Mouse (Mus musculus): ENCODE data around the gene Olfr342. TPM values are rescaled to one million over a fixed set of nuclear protein-coding genes. Genes with fewer than 3 reads are reported as not detected.

Olfr342 gene
- polyA plus RNA-seq (2015; fragmentation: Nextera tagmentation; extraction: Ambion mirVana): not detected in 2 replicates

- H3K27me3 ChIP-seq (ENCODE audit: insufficient read depth, low read length): no peaks in the 10 kb centered on the region
- H3K36me3 ChIP-seq (replicated peaks; ENCODE audit: insufficient read depth, low read length): no peaks in the 10 kb centered on the region
- H3K9ac ChIP-seq (replicated peaks): no peak within 1 kb of the TSS
- no peak within 1 kb of the TSS for H3K4me2 ChIP-seq (ENCODE audit: low read depth, low read length)
- no peak for DNase-seq
- no peak for ATAC-seq
- H3K4me1 ChIP-seq (ENCODE audit: insufficient read depth): no peaks in the 10 kb centered on the region
- no peak for TF ChIP-seq EP300 (IDR thresholded peaks at IDR 0.05; ENCODE audit: low read depth)
- TF ChIP-seq CTCF (IDR thresholded peaks at IDR 0.05; ENCODE audit: low read depth): no peak
- H3K9me3 ChIP-seq (ENCODE audit: low read length): no peaks in the 10 kb centered on the region
- no peak within 1 kb of the TSS for H3K27ac ChIP-seq (ENCODE audit: low read depth)
- no peak within 1 kb of the TSS for H3K4me3 ChIP-seq (ENCODE audit: low read depth, low read length)
- WGBS (ENCODE audit: insufficient replicate concordance): 65% methylated on average over 3 of the region's 3 CpGs
Observed at GRCm38 (mm10) chr2:36524698-36525097, at the start of gene Olfr342. Gene Olfr342, plus strand, starts transcription at chr2:36524998.

GRCm38 (mm10) chr2:36482368-36482767 is 42.4 kb upstream of the Olfr342 start, which contains the start of gene Olfr341:
Gene Olfr341, minus strand, starts transcription at chr2:36482468.
- no peak for TF ChIP-seq EP300 (IDR thresholded peaks at IDR 0.05; ENCODE audit: low read depth)

GRCm38 (mm10) chr2:36565156-36565555 is 40.4 kb downstream of the Olfr342 start:
- H3K27ac ChIP-seq (ENCODE audit: low read depth): no peak overlapping the region
- no peak overlapping the region for H3K4me2 ChIP-seq (ENCODE audit: low read depth, low read length)
- H3K4me1 ChIP-seq (ENCODE audit: insufficient read depth): no peaks in the 10 kb centered on the region
- no peak overlapping the region for H3K4me3 ChIP-seq (ENCODE audit: low read depth, low read length)
- no peak for ATAC-seq
- DNase-seq: no peak
- H3K9ac ChIP-seq (replicated peaks): no peak overlapping the region
- TF ChIP-seq EP300 (IDR thresholded peaks at IDR 0.05; ENCODE audit: low read depth) (no peak), CTCF (IDR thresholded peaks at IDR 0.05; ENCODE audit: low read depth) (no peak)
- no peaks in the 10 kb centered on the region for H3K27me3 ChIP-seq (ENCODE audit: insufficient read depth, low read length)
- H3K36me3 ChIP-seq (replicated peaks; ENCODE audit: insufficient read depth, low read length): no peaks in the 10 kb centered on the region
- no peaks in the 10 kb centered on the region for H3K9me3 ChIP-seq (ENCODE audit: low read length)

More at GRCm38 (mm10) chr2:36482368-36482767, 42.4 kb upstream of the Olfr342 start, which contains the start of gene Olfr341:
- no peaks in the 10 kb centered on the region for H3K9me3 ChIP-seq (ENCODE audit: low read length)
- no peak within 1 kb of the TSS for H3K27ac ChIP-seq (ENCODE audit: low read depth)
- H3K36me3 ChIP-seq (replicated peaks; ENCODE audit: insufficient read depth, low read length): no peaks in the 10 kb centered on the region
- DNase-seq: no peak
- no peaks in the 10 kb centered on the region for H3K4me1 ChIP-seq (ENCODE audit: insufficient read depth)
- H3K4me2 ChIP-seq (ENCODE audit: low read depth, low read length): no peak within 1 kb of the TSS
- H3K27me3 ChIP-seq (ENCODE audit: insufficient read depth, low read length): no peaks in the 10 kb centered on the region
- no peak for ATAC-seq
- H3K4me3 ChIP-seq (ENCODE audit: low read depth, low read length): no peak within 1 kb of the TSS
- H3K9ac ChIP-seq (replicated peaks): no peak within 1 kb of the TSS

GRCm38 (mm10) chr2:36566362-36566761 is 41.6 kb downstream of the Olfr342 start, which contains the start of gene Olfr344:
Gene Olfr344, plus strand, starts transcription at chr2:36566662.
- 70% methylated on average over 1 of the region's 1 CpGs for WGBS (ENCODE audit: insufficient replicate concordance)
- no peak for DNase-seq
- Histone ChIP-seq H3K4me2 (ENCODE audit: low read depth, low read length) (no peak within 1 kb of the TSS), H3K27ac (ENCODE audit: low read depth) (no peak within 1 kb of the TSS), H3K27me3 (ENCODE audit: insufficient read depth, low read length) (no peaks in the 10 kb centered on the region), H3K4me1 (ENCODE audit: insufficient read depth) (no peaks in the 10 kb centered on the region), H3K9me3 (ENCODE audit: low read length) (no peaks in the 10 kb centered on the region), H3K4me3 (ENCODE audit: low read depth, low read length) (no peak within 1 kb of the TSS), H3K36me3 (replicated peaks; ENCODE audit: insufficient read depth, low read length) (no peaks in the 10 kb centered on the region), H3K9ac (replicated peaks) (no peak within 1 kb of the TSS)
- TF ChIP-seq CTCF (IDR thresholded peaks at IDR 0.05; ENCODE audit: low read depth) (no peak), EP300 (IDR thresholded peaks at IDR 0.05; ENCODE audit: low read depth) (no peak)
- ATAC-seq: no peak

- Histone ChIP-seq H3K9me3 (ENCODE audit: low read length) (no peaks in the 10 kb centered on the region), H3K36me3 (replicated peaks; ENCODE audit: insufficient read depth, low read length) (no peaks in the 10 kb centered on the region), H3K4me2 (ENCODE audit: low read depth, low read length) (no peak overlapping the region), H3K27ac (ENCODE audit: low read depth) (no peak overlapping the region), H3K4me3 (ENCODE audit: low read depth, low read length) (no peak overlapping the region), H3K27me3 (ENCODE audit: insufficient read depth, low read length) (no peaks in the 10 kb centered on the region), H3K4me1 (ENCODE audit: insufficient read depth) (no peaks in the 10 kb centered on the region), H3K9ac (replicated peaks) (no peak overlapping the region)
- no peak for TF ChIP-seq EP300 (IDR thresholded peaks at IDR 0.05; ENCODE audit: low read depth)
- no peak for TF ChIP-seq CTCF (IDR thresholded peaks at IDR 0.05; ENCODE audit: low read depth)
- ATAC-seq (no peak), DNase-seq (no peak)
Observed at GRCm38 (mm10) chr2:36567022-36567421, 42.2 kb downstream of the Olfr342 start.

- WGBS (ENCODE audit: insufficient replicate concordance): 90% methylated on average over 3 of the region's 3 CpGs
Observed at GRCm38 (mm10) chr2:36567845-36568244, 43.0 kb downstream of the Olfr342 start.

More at GRCm38 (mm10) chr2:36567845-36568244, 43.0 kb downstream of the Olfr342 start:
- no peaks in the 10 kb centered on the region for H3K36me3 ChIP-seq (replicated peaks; ENCODE audit: insufficient read depth, low read length)
- H3K9me3 ChIP-seq (ENCODE audit: low read length): no peaks in the 10 kb centered on the region
- no peak for ATAC-seq
- no peak overlapping the region for H3K9ac ChIP-seq (replicated peaks)
- H3K4me3 ChIP-seq (ENCODE audit: low read depth, low read length): no peak overlapping the region
- no peak overlapping the region for H3K27ac ChIP-seq (ENCODE audit: low read depth)
- no peaks in the 10 kb centered on the region for H3K27me3 ChIP-seq (ENCODE audit: insufficient read depth, low read length)
- DNase-seq: no peak
- TF ChIP-seq CTCF (IDR thresholded peaks at IDR 0.05; ENCODE audit: low read depth): no peak
- TF ChIP-seq EP300 (IDR thresholded peaks at IDR 0.05; ENCODE audit: low read depth): no peak
- H3K4me1 ChIP-seq (ENCODE audit: insufficient read depth): no peaks in the 10 kb centered on the region
- no peak overlapping the region for H3K4me2 ChIP-seq (ENCODE audit: low read depth, low read length)

Other genes starting within 250 kb of the Olfr342 start
- not detected in 2 replicates for gene Olfr338, start 151.5 kb upstream of the Olfr342 start, polyA plus RNA-seq (2015; fragmentation: Nextera tagmentation; extraction: Ambion mirVana)
- not detected in 2 replicates for gene Olfr339, start 106.1 kb upstream of the Olfr342 start, polyA plus RNA-seq (2015; fragmentation: Nextera tagmentation; extraction: Ambion mirVana)
- gene Olfr340, start 72.4 kb upstream of the Olfr342 start, polyA plus RNA-seq (2015; fragmentation: Nextera tagmentation; extraction: Ambion mirVana): not detected in 2 replicates
- gene Olfr341, start 42.5 kb upstream of the Olfr342 start, polyA plus RNA-seq (2015; fragmentation: Nextera tagmentation; extraction: Ambion mirVana): not detected in 2 replicates
- gene Olfr344, start 41.7 kb downstream of the Olfr342 start, polyA plus RNA-seq (2015; fragmentation: Nextera tagmentation; extraction: Ambion mirVana): not detected in 2 replicates
- gene Olfr345, start 115.0 kb downstream of the Olfr342 start, polyA plus RNA-seq (2015; fragmentation: Nextera tagmentation; extraction: Ambion mirVana): not detected in 2 replicates
- gene Olfr346, start 160.8 kb downstream of the Olfr342 start, polyA plus RNA-seq (2015; fragmentation: Nextera tagmentation; extraction: Ambion mirVana): not detected in 2 replicates
- gene Olfr347, start 206.9 kb downstream of the Olfr342 start, polyA plus RNA-seq (2015; fragmentation: Nextera tagmentation; extraction: Ambion mirVana): not detected in 2 replicates